Mouse (Mus musculus) intestine, embryonic 14.5 days (tissue): ENCODE measurements around the gene Btbd35f17. TPM values are rescaled to one million over a fixed set of nuclear protein-coding genes. Genes with fewer than 3 reads are reported as not detected.
"Not testable (repeated sequence)": the region's sequence is repeated elsewhere in the genome, so short reads cannot be mapped to it uniquely, and the experiment has no call there.

Experiments
- ATAC-seq: fragments of 200-750 bp; cut with Nextera tagmentation; replicated peaks from 2 replicates; pipeline ENCODE4 v1.8.0; 2017; ENCODE audit warnings: low read depth, moderate number of reproducible peaks, moderate TSS enrichment, moderate library complexity; ENCODE audit not compliant: low FRiP score, low TSS enrichment
- DNase-seq: peaks from one replicate; pipeline ENCODE4 v3.0.0-alpha.2; 2018; ENCODE audit warnings: low spot score
- H3K27ac ChIP-seq: fragments of 300-500 bp; sonication (generic); 2 replicates; pipeline ENCODE4 v1.5.1; 2014; ENCODE audit warnings: low read depth, mild to moderate bottlenecking, control low read depth
- H3K27me3 ChIP-seq: fragments of 300-500 bp; sonication (generic); replicated peaks from 2 replicates; pipeline ENCODE4 v1.6.1; 2014; ENCODE audit warnings: low read length, control low read depth; ENCODE audit not compliant: control insufficient read depth, insufficient read depth
- H3K36me3 ChIP-seq: fragments of 300-500 bp; sonication (generic); 2 replicates; pipeline ENCODE4 v1.6.1; 2014; ENCODE audit warnings: low read length, control low read depth; ENCODE audit not compliant: control insufficient read depth, insufficient read depth
- H3K4me1 ChIP-seq: fragments of 300-500 bp; sonication (generic); replicated peaks from 2 replicates; pipeline ENCODE4 v1.6.1; 2014; ENCODE audit warnings: low read length, control low read depth, mixed read lengths; ENCODE audit not compliant: control insufficient read depth, insufficient read depth
- H3K4me2 ChIP-seq: fragments of 300-500 bp; sonication (generic); 2 replicates; pipeline ENCODE4 v1.6.1; 2014; ENCODE audit warnings: low read length
- H3K4me3 ChIP-seq: fragments of 300-500 bp; sonication (generic); 2 replicates; pipeline ENCODE4 v1.5.1; 2014; ENCODE audit warnings: low read depth, low read length, control low read depth, mixed read lengths
- H3K9ac ChIP-seq: fragments of 300-500 bp; sonication (generic); 2 replicates; pipeline ENCODE4 v1.6.1; 2014; ENCODE audit warnings: mild to moderate bottlenecking, low read length
- H3K9me3 ChIP-seq: fragments of 300-500 bp; sonication (generic); 2 replicates; pipeline ENCODE4 v1.6.1; 2016; ENCODE audit warnings: low read length, control low read depth; ENCODE audit not compliant: control insufficient read depth
- WGBS: fragments of 180-500 bp; shearing (Covaris S2); extraction: QIAGEN DNeasy Blood & Tissue Kit; methylation state at CpG from one replicate; pipeline ENCODE4 v1.1.7; 2014; 5-methylcytosine and 5-hydroxymethylcytosine counted together
- polyA plus RNA-seq: library from polyadenylated mRNA; unstranded; fragments of >200 nt; fragmentation: Nextera tagmentation; extraction: Ambion mirVana; gene quantifications from 2 replicates; pipeline ENCODE4 v1.2.1, GENCODE M21; 2014

Gene Btbd35f17
- polyA plus RNA-seq, result not detected in 2 replicates

GRCm38 (mm10) chrX:4370336-4370735, at the start of gene Btbd35f17:
Gene Btbd35f17 (plus strand): TSS chrX:4370636.
- H3K36me3 ChIP-seq, H3K27me3 ChIP-seq, H3K27ac ChIP-seq, H3K4me3 ChIP-seq, ATAC-seq, H3K4me2 ChIP-seq, H3K9me3 ChIP-seq, DNase-seq, H3K4me1 ChIP-seq, H3K9ac ChIP-seq: not testable (repeated sequence)
- WGBS, result 100% methylated on average over 1 of the region's 4 CpGs

Other genes starting within 250 kb of the Btbd35f17 start
- not detected in 2 replicates for gene Btbd35f28, start 174.1 kb upstream of the Btbd35f17 start, polyA plus RNA-seq
- gene Btbd35f20, start 79.4 kb upstream of the Btbd35f17 start, polyA plus RNA-seq, result not detected in 2 replicates